Mouse (Mus musculus): ENCODE results near the gene Slc4a8.
"Not testable (repeated sequence)": the region's sequence is repeated elsewhere in the genome, so short reads cannot be mapped to it uniquely, and the experiment has no call there.

Slc4a8 gene

GRCm38 (mm10) chr15:100746478-100747120 lies 14.9 kb upstream of the Slc4a8 start:
- no peak for DNase-seq

- DNase-seq, result no peak
Observed at GRCm38 (mm10) chr15:100747121-100747963, 14.2 kb upstream of the Slc4a8 start.

DNA sequence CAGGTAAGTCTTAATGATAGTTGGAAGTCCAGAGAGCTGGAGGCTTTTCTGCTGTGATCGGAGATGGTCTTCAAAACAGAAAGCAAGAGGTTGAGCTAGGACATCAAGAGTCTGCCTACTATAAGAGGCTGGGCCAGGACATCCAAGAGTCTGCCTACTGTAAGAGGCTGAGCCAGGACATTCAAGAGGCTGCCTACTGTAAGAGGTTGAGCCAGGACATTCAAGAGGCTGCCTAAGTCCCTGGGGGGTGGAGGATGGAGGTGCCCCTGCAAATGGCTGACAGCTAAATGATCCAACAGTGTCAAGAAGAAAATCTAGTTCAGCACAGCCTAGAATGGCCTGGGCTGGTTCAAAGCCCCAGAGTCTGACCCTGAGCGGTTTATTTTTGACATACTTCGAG lies 13.0 kb upstream of the Slc4a8 start:
- no peak for DNase-seq

DNA sequence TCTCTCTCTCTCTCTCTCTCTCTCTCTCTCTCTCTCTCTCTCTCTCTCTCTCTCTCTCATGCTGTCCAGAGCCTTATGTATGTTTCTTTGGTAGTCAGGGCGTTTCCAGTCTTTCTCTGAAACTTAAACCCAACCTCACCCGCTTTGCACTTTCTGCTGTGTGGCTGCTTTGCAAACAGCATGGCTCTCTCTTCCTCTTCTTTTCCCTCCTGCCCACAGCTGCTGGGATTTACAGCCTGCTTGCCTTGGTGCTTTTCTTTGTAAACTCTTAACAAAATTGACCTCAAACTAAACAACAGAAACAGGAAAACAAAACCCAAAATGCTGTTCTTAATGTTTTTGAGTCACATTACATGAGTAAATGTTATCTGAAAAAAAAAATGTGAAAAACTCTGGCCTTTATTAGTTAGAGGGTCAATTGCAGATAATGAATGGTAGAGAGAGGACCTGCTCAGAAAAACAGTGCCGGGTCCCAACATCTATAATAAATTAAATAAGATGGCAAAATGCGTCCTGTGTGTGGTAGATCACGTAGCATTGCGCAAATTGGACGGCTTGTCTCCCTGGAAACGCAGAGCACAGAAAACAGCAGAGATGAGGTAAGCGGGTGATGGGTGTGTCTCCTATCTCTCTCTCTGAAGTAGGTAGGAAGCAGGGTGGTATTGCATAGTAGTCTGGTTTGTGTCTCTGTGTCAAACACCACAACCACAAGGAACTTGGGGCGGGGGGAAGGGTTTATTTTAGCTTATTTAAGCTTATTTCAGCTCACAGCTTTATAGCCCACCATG lies 11.6 kb upstream of the Slc4a8 start:
- no peak for DNase-seq

DNA sequence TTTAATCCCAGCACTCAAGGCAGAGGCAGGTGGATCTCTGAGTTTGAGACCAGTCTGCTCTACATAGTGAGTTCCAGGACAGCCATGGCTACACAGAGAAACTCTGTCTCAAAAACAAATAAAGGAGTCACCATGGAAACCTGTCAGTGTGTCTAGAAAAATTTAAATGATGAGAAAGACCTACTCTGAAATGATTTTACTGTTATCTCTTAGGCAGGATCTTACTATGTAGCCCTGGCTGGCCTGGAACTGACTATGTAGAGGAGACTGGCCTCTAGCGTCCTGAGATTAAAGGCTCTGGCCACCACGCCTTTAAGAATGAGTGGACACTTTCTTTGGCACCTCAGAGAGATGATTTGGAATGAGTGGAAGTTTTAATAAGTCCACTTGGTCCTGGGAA lies 9.1 kb upstream of the Slc4a8 start:
- no peak for DNase-seq

GRCm38 (mm10) chr15:100753045-100753444 lies 8.5 kb upstream of the Slc4a8 start:
- DNase-seq, result no peak

- DNase-seq, result no peak
Observed at GRCm38 (mm10) chr15:100754041-100754440, 7.5 kb upstream of the Slc4a8 start.

- DNase-seq, result no peak
Observed at GRCm38 (mm10) chr15:100754805-100755497, 6.6 kb upstream of the Slc4a8 start.

GRCm38 (mm10) chr15:100755498-100755859 lies 6.1 kb upstream of the Slc4a8 start:
- DNase-seq, result no peak

GRCm38 (mm10) chr15:100755881-100756624 lies 5.5 kb upstream of the Slc4a8 start:
- DNase-seq, result no peak

GRCm38 (mm10) chr15:100757527-100757978 lies 4.0 kb upstream of the Slc4a8 start:
- peak; percentile 66 for DNase-seq

DNA sequence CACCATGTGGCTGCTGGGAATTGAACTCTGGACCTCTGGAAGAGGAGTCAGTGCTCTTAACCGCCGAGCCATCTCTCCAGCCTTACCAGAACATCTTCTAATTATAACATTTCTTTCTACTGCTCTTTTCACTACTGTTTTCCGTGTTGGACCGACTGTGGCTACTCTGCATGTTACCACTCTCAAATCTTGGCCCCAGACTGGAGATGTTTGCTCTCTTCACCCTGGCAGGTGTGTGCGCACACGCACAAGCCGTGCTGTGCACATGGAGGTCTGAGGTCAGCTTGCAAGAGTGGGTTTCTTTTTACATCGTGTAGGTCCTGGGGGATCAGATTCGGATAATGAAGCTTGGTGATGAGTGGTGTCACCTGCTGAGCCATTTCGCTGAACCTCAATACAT lies 2.3 kb upstream of the Slc4a8 start:
- DNase-seq, result no peak

DNA sequence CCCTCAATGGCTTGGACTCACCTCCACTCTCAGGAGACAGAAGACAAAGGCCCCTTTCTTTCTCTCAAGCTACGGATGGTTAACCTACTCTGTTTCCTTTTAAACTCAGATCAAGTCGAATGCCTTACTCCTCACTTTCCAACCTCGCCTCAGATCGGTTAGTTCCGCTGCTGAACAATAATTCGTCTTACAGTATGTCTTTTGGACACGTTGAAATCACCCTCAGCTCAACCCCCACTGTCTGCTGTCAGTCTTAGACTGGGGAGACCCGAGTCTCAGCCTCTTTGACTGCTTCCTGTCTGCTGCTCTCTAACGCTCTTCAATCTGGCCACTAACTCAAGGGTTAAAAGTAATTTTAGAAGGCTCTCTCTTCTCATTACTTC lies 520 bp upstream of the Slc4a8 start:
- DNase-seq, result no peak

DNA sequence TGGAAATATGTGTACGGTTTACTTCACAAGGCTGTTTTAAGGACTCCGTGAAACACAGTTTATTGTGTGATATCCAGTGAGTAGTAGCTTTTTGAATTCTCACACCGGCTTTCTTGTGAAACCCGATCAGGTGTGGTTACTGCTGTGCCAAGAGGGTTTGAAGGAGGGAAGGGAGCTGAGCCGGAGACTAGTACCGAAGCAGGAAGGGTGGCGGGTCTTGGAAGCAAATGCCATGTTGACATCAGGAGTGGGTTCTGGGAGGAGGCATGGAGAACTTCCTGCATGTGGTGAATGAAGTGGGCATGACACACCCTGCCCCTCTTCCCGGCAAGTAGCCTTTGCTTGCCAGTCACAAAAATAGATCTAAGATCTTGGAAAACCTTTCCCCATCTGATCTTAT lies 1.1 kb downstream of the Slc4a8 start:
- DNase-seq, result no peak

DNA sequence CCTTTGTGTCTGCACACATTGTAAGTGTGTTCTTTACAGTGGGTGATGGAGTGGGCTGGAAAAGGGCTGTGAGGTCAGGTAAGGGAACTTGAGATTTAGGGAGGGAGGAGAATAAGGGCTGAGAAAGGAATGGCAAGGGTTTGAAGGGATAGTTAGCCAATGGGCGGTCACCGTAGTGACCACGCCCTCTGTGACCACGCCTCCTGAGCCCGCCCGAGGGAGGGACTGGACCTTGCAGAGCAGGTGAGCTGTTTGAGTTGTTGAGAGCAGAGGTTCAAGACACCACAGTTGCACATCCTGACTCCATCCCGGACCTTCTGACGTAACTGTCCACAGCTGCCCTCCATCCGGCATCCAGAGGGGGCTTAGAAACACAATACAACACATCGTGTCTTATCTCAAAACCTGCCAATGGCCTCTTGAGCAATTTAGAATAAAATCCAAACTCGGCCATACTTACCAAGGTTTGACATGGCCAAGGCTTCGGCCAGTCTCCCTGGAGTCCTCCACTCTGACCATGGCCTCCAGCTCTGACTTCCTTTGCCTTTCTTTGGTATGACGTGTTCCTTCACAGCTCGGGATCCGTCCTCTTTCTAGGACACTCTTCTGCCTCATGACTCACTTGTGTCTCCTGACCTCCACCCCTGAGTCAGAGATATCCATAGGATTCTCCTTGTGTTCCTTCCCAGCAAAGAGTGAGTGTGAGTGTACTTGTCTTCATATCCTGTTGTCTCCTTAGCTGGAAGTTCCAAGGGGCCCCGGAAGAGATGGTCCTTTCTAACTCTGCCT lies 2.8 kb downstream of the Slc4a8 start:
- DNase-seq, result no peak

DNA sequence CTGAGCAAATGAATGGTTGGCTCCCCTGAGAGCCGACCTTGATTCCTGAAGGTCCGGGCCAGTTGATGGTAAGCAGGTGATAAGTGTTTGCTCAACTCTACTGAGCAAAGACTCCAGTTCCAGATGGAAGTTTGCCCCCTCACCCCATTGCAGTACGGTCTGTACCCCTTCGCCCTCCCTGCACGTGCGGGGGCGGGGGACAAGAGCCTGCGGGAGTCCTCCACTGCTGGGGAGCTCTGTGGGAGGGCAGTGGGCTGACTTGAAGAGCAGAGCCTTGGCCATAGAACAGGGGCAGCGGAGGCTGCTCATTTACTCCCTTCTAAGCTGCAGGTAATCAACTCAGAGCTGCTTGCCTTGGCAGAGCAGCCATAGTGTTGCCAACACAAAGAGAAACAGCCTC lies 5.3 kb downstream of the Slc4a8 start:
- no peak for DNase-seq

- DNase-seq, result no peak
Observed at GRCm38 (mm10) chr15:100767851-100768250, 6.3 kb downstream of the Slc4a8 start.

GRCm38 (mm10) chr15:100769023-100769422 lies 7.5 kb downstream of the Slc4a8 start:
- DNase-seq, result not testable (repeated sequence)

DNA sequence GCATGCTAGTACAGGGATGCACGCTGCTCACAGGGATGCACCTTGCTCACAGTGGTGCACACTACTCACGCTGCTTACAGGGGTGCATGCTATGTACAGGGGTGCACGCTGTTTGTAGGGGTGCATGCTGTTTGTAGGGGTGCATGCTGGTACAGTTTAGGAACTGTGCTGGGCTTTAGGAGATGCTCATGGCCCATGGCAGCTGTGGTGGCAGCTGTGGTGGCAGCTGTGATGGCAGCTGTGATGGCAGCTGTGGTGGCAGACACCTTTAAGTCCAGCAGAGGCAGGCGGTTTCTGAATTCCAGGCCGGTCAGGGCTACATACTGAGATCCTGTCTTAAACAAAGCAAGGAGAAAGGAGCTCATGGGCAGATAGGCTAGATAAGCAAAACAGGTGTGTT lies 8.8 kb downstream of the Slc4a8 start:
- no peak for DNase-seq

DNA sequence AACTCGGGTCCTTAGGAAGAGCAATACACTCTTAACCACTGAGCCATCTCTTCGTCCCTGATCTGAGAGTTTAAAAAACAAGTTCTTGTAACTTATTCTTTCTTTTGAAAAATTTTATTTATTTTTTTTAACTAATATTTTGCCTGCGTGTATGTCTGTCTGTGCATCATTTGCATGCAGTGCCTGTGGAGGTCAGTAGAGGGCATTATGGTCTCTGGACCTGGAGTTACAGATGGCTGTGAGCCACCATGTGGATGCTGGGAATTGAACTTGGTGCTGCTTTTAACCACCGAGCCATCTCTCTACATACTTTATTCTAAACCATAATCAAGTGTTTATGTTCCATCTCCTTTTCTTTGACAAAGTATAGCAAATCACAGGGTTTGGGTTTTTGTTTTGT lies 11.1 kb downstream of the Slc4a8 start:
- no peak for DNase-seq

DNA sequence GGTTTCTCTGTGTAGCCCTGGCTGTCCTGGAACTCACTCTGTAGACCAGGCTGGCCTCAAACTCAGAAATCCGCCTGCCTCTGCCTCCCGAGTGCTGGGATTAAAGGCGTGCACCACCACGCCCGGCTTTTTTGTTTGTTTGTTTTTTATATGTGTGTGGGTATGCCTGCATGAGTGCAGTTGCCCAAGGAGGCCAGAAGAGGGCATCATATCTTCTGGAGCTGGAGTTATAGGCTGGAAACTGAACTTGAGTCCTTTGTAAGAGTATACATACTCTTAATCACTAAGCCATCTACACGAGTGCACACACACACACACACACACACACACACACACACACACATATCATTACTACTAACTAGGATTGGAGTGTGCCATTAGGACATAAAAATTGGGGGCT lies 12.3 kb downstream of the Slc4a8 start:
- not testable (repeated sequence) for DNase-seq
